Mouse (Mus musculus): ENCODE results near the gene Rnf217. TPM values are rescaled to one million over a fixed set of nuclear protein-coding genes. Genes with fewer than 3 reads are reported as not detected.

Rnf217 gene
- polyA plus RNA-seq, 1 experiment from 2014 or later, result 2.1 TPM

DNA sequence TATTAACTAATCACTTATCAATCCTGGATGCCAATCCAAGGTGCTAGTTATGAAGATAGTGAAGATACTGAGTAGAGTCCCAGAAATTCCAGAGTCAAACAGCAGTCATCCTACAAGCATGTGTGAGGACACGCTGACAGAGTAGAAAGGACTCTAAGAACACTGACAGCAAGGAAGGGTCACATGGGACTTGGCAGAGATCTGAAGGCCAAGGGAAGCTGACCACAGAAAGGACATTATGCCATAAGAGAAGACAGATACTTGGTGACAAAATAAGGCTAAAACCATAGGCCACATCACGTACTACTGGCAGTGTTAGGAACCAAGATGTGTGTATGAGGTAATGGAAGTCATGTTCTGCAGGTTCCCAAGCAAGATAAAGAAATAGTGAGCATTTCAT lies 11.1 kb downstream of the Rnf217 start:
- no peaks in the 10 kb centered on the region for H3K36me3 ChIP-seq
- no peaks in the 10 kb centered on the region for H3K9me3 ChIP-seq
- ATAC-seq (ENCODE audit: insufficient number of reproducible peaks, insufficient read depth, low FRiP score, low TSS enrichment, low read depth), result no peak
- H3K4me3 ChIP-seq (replicated peaks), result no peak overlapping the region
- WGBS, result 89% methylated on average over 2 of the region's 2 CpGs
- no peak overlapping the region for H3K9ac ChIP-seq (replicated peaks)
- H3K27ac ChIP-seq, result no peak overlapping the region
- H3K4me2 ChIP-seq, result no peak overlapping the region
- peaks cover 6% of the 10 kb centered on the region for H3K4me1 ChIP-seq (replicated peaks)
- no peaks in the 10 kb centered on the region for H3K27me3 ChIP-seq

DNA sequence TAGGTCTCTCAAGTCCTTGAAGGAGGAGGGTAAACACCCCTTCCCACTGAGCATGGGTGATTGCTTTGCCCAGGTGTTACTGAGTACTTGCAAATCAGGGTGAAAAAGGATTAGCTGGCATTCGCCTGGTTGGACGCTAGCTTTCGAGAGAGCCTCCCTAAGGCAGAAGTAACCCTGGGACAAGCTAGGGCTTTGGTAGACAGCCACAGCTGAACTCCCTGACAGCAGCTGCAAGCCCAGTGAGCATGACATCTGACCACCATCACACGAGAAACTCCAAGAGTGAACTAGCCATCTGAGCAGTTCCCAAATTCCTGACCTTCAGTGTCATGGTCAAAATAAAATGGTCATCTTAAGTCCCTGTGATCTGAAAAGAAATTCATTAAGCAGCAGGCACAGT lies 12.2 kb downstream of the Rnf217 start:
- peaks cover 16% of the 10 kb centered on the region for H3K4me1 ChIP-seq (replicated peaks)
- H3K9ac ChIP-seq (replicated peaks), result no peak overlapping the region
- no peaks in the 10 kb centered on the region for H3K27me3 ChIP-seq
- no peak overlapping the region for H3K4me2 ChIP-seq
- 61% methylated on average over 4 of the region's 4 CpGs for WGBS
- H3K27ac ChIP-seq, result no peak overlapping the region
- H3K36me3 ChIP-seq, result no peaks in the 10 kb centered on the region
- ATAC-seq (ENCODE audit: insufficient number of reproducible peaks, insufficient read depth, low FRiP score, low TSS enrichment, low read depth), result no peak
- H3K4me3 ChIP-seq (replicated peaks), result no peak overlapping the region
- H3K9me3 ChIP-seq, result no peaks in the 10 kb centered on the region

- Histone ChIP-seq H3K4me2 (no peak overlapping the region), H3K9ac (replicated peaks) (no peak overlapping the region), H3K4me3 (replicated peaks) (no peak overlapping the region), H3K27ac (no peak overlapping the region), H3K27me3 (no peaks in the 10 kb centered on the region), H3K9me3 (no peaks in the 10 kb centered on the region), H3K4me1 (replicated peaks) (peaks cover 16% of the 10 kb centered on the region), H3K36me3 (no peaks in the 10 kb centered on the region)
- no peak for ATAC-seq (ENCODE audit: insufficient number of reproducible peaks, insufficient read depth, low FRiP score, low TSS enrichment, low read depth)
- WGBS, result 94% methylated on average over 4 of the region's 4 CpGs
Measured at GRCm38 (mm10) chr10:31595326-31595725, 13.7 kb downstream of the Rnf217 start.

GRCm38 (mm10) chr10:31592741-31593524 lies 16.1 kb downstream of the Rnf217 start:
- no peak overlapping the region for H3K9ac ChIP-seq (replicated peaks)
- no peaks in the 10 kb centered on the region for H3K27me3 ChIP-seq
- no peak overlapping the region for H3K4me2 ChIP-seq
- WGBS, result 56% methylated on average over 9 of the region's 9 CpGs
- H3K27ac ChIP-seq, result peak overlapping the region; percentile 62; the same call in 1 of the 2 replicates
- ATAC-seq (ENCODE audit: insufficient number of reproducible peaks, insufficient read depth, low FRiP score, low TSS enrichment, low read depth), result peak; percentile 80
- H3K4me1 ChIP-seq (replicated peaks), result peaks cover 16% of the 10 kb centered on the region
- no peak overlapping the region for H3K4me3 ChIP-seq (replicated peaks)
- no peaks in the 10 kb centered on the region for H3K36me3 ChIP-seq
- no peaks in the 10 kb centered on the region for H3K9me3 ChIP-seq

DNA sequence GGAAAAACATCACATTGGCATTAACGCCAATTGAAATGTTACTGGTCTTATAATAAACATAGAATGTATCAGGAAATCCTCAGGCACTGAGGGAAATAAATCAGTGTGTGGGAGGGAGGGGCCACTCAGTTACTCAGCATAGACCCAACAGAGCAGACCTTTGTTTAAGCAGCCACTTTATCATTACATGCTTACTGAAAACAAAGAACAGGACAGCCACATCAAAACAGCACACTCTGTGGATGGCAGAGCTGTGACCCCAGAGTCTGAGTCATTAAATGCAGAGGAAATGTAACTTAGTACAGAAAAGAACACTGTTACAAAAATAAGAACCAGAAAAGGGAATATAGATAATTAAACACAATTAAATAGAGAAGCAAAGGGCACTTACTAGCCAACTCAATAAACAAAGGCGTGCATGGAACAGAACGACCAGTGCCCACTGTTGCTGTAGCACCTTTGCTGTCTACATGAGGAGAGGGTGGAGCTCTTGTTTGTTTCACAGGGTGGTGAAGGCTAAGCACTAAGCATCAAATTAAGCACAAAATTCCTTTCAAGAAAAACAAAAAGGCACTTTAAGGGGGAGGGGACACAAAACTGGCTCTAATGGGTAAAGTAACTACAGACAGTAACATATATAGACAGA lies 16.8 kb downstream of the Rnf217 start:
- WGBS, result 41% methylated on average over 3 of the region's 3 CpGs
- H3K4me3 ChIP-seq (replicated peaks), result no peak overlapping the region
- no peak overlapping the region for H3K9ac ChIP-seq (replicated peaks)
- no peaks in the 10 kb centered on the region for H3K9me3 ChIP-seq
- H3K27ac ChIP-seq, result peak overlapping the region; percentile 62
- peaks cover 16% of the 10 kb centered on the region for H3K4me1 ChIP-seq (replicated peaks)
- no peaks in the 10 kb centered on the region for H3K27me3 ChIP-seq
- ATAC-seq (ENCODE audit: insufficient number of reproducible peaks, insufficient read depth, low FRiP score, low TSS enrichment, low read depth), result peak; percentile 43; the same call in 1 of the 2 replicates
- no peak overlapping the region for H3K4me2 ChIP-seq
- no peaks in the 10 kb centered on the region for H3K36me3 ChIP-seq

DNA sequence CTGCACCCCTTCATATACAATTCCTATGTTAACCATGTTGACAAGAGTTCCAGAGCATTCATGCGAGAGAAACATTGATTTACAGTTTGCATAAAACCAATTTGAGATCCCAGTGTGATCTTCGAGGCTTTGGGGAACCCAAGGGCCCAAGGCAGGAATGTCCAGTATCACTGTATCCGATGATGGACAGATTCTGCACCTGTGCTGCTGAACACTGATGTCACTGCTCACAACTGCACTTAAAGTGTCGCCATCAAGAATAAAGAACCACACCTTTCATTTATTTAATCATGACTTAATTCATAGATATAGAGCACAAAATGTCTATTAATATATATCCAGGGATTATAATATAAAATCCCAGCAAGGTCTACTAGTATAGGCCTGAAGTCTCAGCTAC lies 28.3 kb downstream of the Rnf217 start:
- Histone ChIP-seq H3K27ac (no peak overlapping the region), H3K4me1 (replicated peaks) (no peaks in the 10 kb centered on the region), H3K4me3 (replicated peaks) (no peak overlapping the region), H3K4me2 (no peak overlapping the region), H3K27me3 (no peaks in the 10 kb centered on the region), H3K36me3 (no peaks in the 10 kb centered on the region), H3K9ac (replicated peaks) (no peak overlapping the region), H3K9me3 (no peaks in the 10 kb centered on the region)
- no peak for ATAC-seq (ENCODE audit: insufficient number of reproducible peaks, insufficient read depth, low FRiP score, low TSS enrichment, low read depth)
- 93% methylated on average over 4 of the region's 4 CpGs for whole genome bisulfite sequencing

- ATAC-seq (ENCODE audit: insufficient number of reproducible peaks, insufficient read depth, low FRiP score, low TSS enrichment, low read depth), result no peak
- WGBS, result 100% methylated on average over 1 of the region's 1 CpGs
- Histone ChIP-seq H3K4me3 (replicated peaks) (no peak overlapping the region), H3K27ac (no peak overlapping the region), H3K27me3 (no peaks in the 10 kb centered on the region), H3K36me3 (no peaks in the 10 kb centered on the region), H3K4me2 (no peak overlapping the region), H3K9me3 (no peaks in the 10 kb centered on the region), H3K4me1 (replicated peaks) (no peaks in the 10 kb centered on the region), H3K9ac (replicated peaks) (no peak overlapping the region)
Measured at GRCm38 (mm10) chr10:31580073-31580472, 28.9 kb downstream of the Rnf217 start.

DNA sequence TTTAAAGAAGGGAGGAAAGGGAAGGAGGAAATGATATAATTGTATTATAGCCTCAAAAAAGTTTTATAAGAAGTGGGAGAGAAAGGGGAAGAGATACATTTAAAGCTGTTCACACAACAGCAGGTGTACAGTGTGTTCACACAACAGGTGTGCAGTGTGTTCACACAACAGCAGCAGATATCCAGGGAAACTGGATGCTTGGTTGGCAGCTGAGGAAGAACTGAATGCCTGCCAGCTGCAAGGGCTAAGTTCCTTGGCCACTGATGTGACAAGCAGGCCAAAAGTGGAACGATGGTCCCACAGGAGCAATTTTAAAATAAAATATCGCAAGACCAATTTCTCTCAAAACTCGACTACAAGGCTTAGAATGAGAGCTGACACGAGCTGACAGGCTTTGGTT lies 35.7 kb downstream of the Rnf217 start:
- ATAC-seq (ENCODE audit: insufficient number of reproducible peaks, insufficient read depth, low FRiP score, low TSS enrichment, low read depth), result no peak
- no peak overlapping the region for H3K4me2 ChIP-seq
- H3K9me3 ChIP-seq, result no peaks in the 10 kb centered on the region
- H3K36me3 ChIP-seq, result no peaks in the 10 kb centered on the region
- no peak overlapping the region for H3K27ac ChIP-seq
- H3K4me3 ChIP-seq (replicated peaks), result no peak overlapping the region
- H3K27me3 ChIP-seq, result no peaks in the 10 kb centered on the region
- 89% methylated on average over 4 of the region's 4 CpGs for WGBS
- H3K4me1 ChIP-seq (replicated peaks), result no peaks in the 10 kb centered on the region
- H3K9ac ChIP-seq (replicated peaks), result no peak overlapping the region

- H3K36me3 ChIP-seq, result no peaks in the 10 kb centered on the region
Measured at GRCm38 (mm10) chr10:31557311-31557710, 51.7 kb downstream of the Rnf217 start.

GRCm38 (mm10) chr10:31555433-31555960 lies 53.5 kb downstream of the Rnf217 start:
- Histone ChIP-seq H3K36me3 (no peaks in the 10 kb centered on the region), H3K9ac (replicated peaks) (no peak overlapping the region), H3K27ac (no peak overlapping the region), H3K4me2 (no peak overlapping the region), H3K4me3 (replicated peaks) (no peak overlapping the region), H3K4me1 (replicated peaks) (no peaks in the 10 kb centered on the region), H3K27me3 (no peaks in the 10 kb centered on the region), H3K9me3 (no peaks in the 10 kb centered on the region)
- 91% methylated on average over 6 of the region's 6 CpGs for WGBS
- no peak for ATAC-seq (ENCODE audit: insufficient number of reproducible peaks, insufficient read depth, low FRiP score, low TSS enrichment, low read depth)

More at GRCm38 (mm10) chr10:31557311-31557710, 51.7 kb downstream of the Rnf217 start:
- Histone ChIP-seq H3K4me2 (no peak overlapping the region), H3K4me3 (replicated peaks) (no peak overlapping the region), H3K9ac (replicated peaks) (no peak overlapping the region), H3K9me3 (no peaks in the 10 kb centered on the region), H3K4me1 (replicated peaks) (no peaks in the 10 kb centered on the region), H3K27ac (no peak overlapping the region), H3K27me3 (no peaks in the 10 kb centered on the region)
- WGBS, result 88% methylated on average over 2 of the region's 2 CpGs
- ATAC-seq (ENCODE audit: insufficient number of reproducible peaks, insufficient read depth, low FRiP score, low TSS enrichment, low read depth), result no peak

DNA sequence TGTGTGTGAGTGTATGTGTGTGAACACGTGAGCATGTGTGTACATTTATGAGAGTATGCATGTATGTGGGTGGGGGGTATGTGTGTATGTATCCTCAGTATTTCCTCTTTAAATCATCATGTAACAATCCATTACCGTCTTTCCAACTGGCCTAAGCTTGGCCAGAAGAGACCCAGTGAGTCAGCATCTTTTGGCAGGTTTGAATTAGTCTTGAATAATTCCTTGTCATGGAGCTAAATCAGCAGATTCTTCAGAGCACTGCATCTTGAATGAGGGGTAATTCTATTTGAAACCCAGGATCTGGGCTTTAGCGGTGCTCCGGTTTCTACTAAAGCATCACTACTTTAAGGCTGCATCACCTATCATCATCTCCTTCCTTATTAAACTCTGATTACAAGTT lies 55.7 kb downstream of the Rnf217 start:
- Histone ChIP-seq H3K9ac (replicated peaks) (no peak overlapping the region), H3K27me3 (no peaks in the 10 kb centered on the region), H3K9me3 (no peaks in the 10 kb centered on the region), H3K4me2 (no peak overlapping the region), H3K36me3 (no peaks in the 10 kb centered on the region), H3K27ac (no peak overlapping the region), H3K4me1 (replicated peaks) (no peaks in the 10 kb centered on the region), H3K4me3 (replicated peaks) (no peak overlapping the region)
- WGBS, result 93% methylated on average over 4 of the region's 4 CpGs
- ATAC-seq (ENCODE audit: insufficient number of reproducible peaks, insufficient read depth, low FRiP score, low TSS enrichment, low read depth), result no peak

All from limb, embryonic 12.5 days (tissue).